In genomic region chr1:66896556-66896955, GRCm38 (mm10) we compare ENCODE assay signal across 8 mouse cellular contexts. TPM values are rescaled to one million over a fixed set of nuclear protein-coding genes. Genes with fewer than 3 reads are reported as not detected.
DNase-seq lines count a peak whose midpoint lies in the region; ATAC-seq and TF ChIP-seq lines count a peak whose summit lies in the region.

No protein-coding gene starts in this region.

- no peaks in the 10 kb centered on the region for H3K79me2 ChIP-seq in myocyte (ENCODE audit: control insufficient read depth, insufficient read depth)

- H3K9ac ChIP-seq in kidney, embryonic 14.5 days (ENCODE audit: low read depth, low read length): no peak overlapping the region
- no peak overlapping the region for H3K9ac ChIP-seq in embryonic facial prominence, embryonic 11.5 days (replicated peaks; ENCODE audit: low read length)
- peak overlapping the region; percentile 35; the same call in 1 of the 2 replicates for H3K9ac ChIP-seq in hindbrain, embryonic 16.5 days (ENCODE audit: low read depth, low read length)

- 48% methylated on average over 5 of the region's 5 CpGs for WGBS in kidney, embryonic 14.5 days
- WGBS in embryonic facial prominence, embryonic 11.5 days: 67% methylated on average over 5 of the region's 5 CpGs
- 37% methylated on average over 5 of the region's 5 CpGs for WGBS in hindbrain, embryonic 16.5 days

- peak overlapping the region; percentile 26; the same call in 1 of the 2 replicates for H3K4me2 ChIP-seq in kidney, embryonic 14.5 days (replicated peaks; ENCODE audit: low read depth, low read length)
- H3K4me2 ChIP-seq in embryonic facial prominence, embryonic 11.5 days (ENCODE audit: low read depth, low read length): no peak overlapping the region
- H3K4me2 ChIP-seq in hindbrain, embryonic 16.5 days (ENCODE audit: low read length): peak overlapping the region; percentile 51
- peak overlapping the region; percentile 70 for H3K4me2 ChIP-seq in myocyte (ENCODE audit: low read depth)

- no peaks in the 10 kb centered on the region for H3K36me3 ChIP-seq in kidney, embryonic 14.5 days (ENCODE audit: control insufficient read depth, insufficient read depth, low read length)
- H3K36me3 ChIP-seq in embryonic facial prominence, embryonic 11.5 days (replicated peaks; ENCODE audit: control insufficient read depth, insufficient read depth, low read depth, low read length): no peaks in the 10 kb centered on the region
- no peaks in the 10 kb centered on the region for H3K36me3 ChIP-seq in hindbrain, embryonic 16.5 days (ENCODE audit: control insufficient read depth, insufficient read depth, low read length)
- H3K36me3 ChIP-seq in myocyte (ENCODE audit: control insufficient read depth, insufficient read depth): no peaks in the 10 kb centered on the region

- no peak overlapping the region for H3K27ac ChIP-seq in kidney, embryonic 14.5 days (ENCODE audit: low read depth, low read length)
- no peak overlapping the region for H3K27ac ChIP-seq in embryonic facial prominence, embryonic 11.5 days (replicated peaks; ENCODE audit: low read depth, low read length)
- H3K27ac ChIP-seq in hindbrain, embryonic 16.5 days (ENCODE audit: low read depth, low read length): peak overlapping the region; percentile 73

- H3K27me3 ChIP-seq in kidney, embryonic 14.5 days (ENCODE audit: control insufficient read depth, insufficient read depth, low read length): no peaks in the 10 kb centered on the region
- no peaks in the 10 kb centered on the region for H3K27me3 ChIP-seq in embryonic facial prominence, embryonic 11.5 days (ENCODE audit: control insufficient read depth, insufficient read depth, low read length)
- H3K27me3 ChIP-seq in hindbrain, embryonic 16.5 days (replicated peaks; ENCODE audit: control insufficient read depth, insufficient read depth, low read length): no peaks in the 10 kb centered on the region
- H3K27me3 ChIP-seq in myocyte (ENCODE audit: control insufficient read depth, insufficient read depth, insufficient read length): no peaks in the 10 kb centered on the region

- no peak overlapping the region; the same call in 1 of the 2 replicates for H3K4me3 ChIP-seq in kidney, embryonic 14.5 days (ENCODE audit: low read length)
- no peak overlapping the region for H3K4me3 ChIP-seq in embryonic facial prominence, embryonic 11.5 days (ENCODE audit: low read depth, low read length)
- no peak overlapping the region; the same call in 1 of the 2 replicates for H3K4me3 ChIP-seq in hindbrain, embryonic 16.5 days (ENCODE audit: low read length)
- no peak overlapping the region for H3K4me3 ChIP-seq in myocyte

- no peak for DNase-seq in kidney, adult 11 months
- DNase-seq in embryonic facial prominence, embryonic 11.5 days (ENCODE audit: low spot score): no peak
- no peak for DNase-seq in thymus, postnatal 25 days
- DNase-seq in liver: no peak
- DNase-seq in urinary bladder, postnatal 36 days (ENCODE audit: low spot score in 2 of 2): no peak

- no peaks in the 10 kb centered on the region for H3K4me1 ChIP-seq in kidney, embryonic 14.5 days (ENCODE audit: control insufficient read depth, insufficient read depth, low read length)
- no peaks in the 10 kb centered on the region for H3K4me1 ChIP-seq in embryonic facial prominence, embryonic 11.5 days (ENCODE audit: control insufficient read depth, insufficient read depth, low read length)
- H3K4me1 ChIP-seq in hindbrain, embryonic 16.5 days (ENCODE audit: control insufficient read depth, insufficient read depth, low read depth, low read length): peaks cover 7% of the 10 kb centered on the region

- ATAC-seq in kidney, embryonic 14.5 days (ENCODE audit: low FRiP score, low TSS enrichment): peak; percentile 18; the same call in 1 of the 2 replicates
- peak; percentile 42; the same call in 1 of the 2 replicates for ATAC-seq in embryonic facial prominence, embryonic 11.5 days (replicated peaks; ENCODE audit: insufficient number of reproducible peaks, low FRiP score, low TSS enrichment, low read depth)
- peak; percentile 34 for ATAC-seq in hindbrain, embryonic 16.5 days

- H3K9me3 ChIP-seq in kidney, embryonic 14.5 days (ENCODE audit: control insufficient read depth, low read length): no peaks in the 10 kb centered on the region
- H3K9me3 ChIP-seq in embryonic facial prominence, embryonic 11.5 days (replicated peaks; ENCODE audit: control insufficient read depth, low read length): no peaks in the 10 kb centered on the region
- no peaks in the 10 kb centered on the region for H3K9me3 ChIP-seq in hindbrain, embryonic 16.5 days (ENCODE audit: control insufficient read depth, low read length)

- H3ac ChIP-seq in myocyte (ENCODE audit: control insufficient read depth, insufficient read length): no peak overlapping the region

- TF ChIP-seq POLR2A in myocyte (IDR thresholded peaks at IDR 0.05; ENCODE audit: insufficient read length, low read depth): no peak

TF ChIP-seq in myocyte, 11 proteins besides CTCF, POLR2A, EP300 and RAD21:
- TF ChIP-seq POLR2AphosphoS2 (IDR thresholded peaks at IDR 0.05; ENCODE audit: insufficient read length, low read depth) (no peak), TCF3 (IDR thresholded peaks at IDR 0.05; ENCODE audit: insufficient read length, low read depth) (no peak), TCF12 (IDR thresholded peaks at IDR 0.05; ENCODE audit: insufficient read depth, poor library complexity, severe bottlenecking) (no peak), REST (IDR thresholded peaks at IDR 0.05; ENCODE audit: insufficient read depth, insufficient read length) (no peak), MYOD1 (IDR thresholded peaks at IDR 0.05; ENCODE audit: control insufficient read depth in 1 of 3, insufficient read length in 2 of 3, low read depth in 2 of 3) (no peak), SRF (IDR thresholded peaks at IDR 0.05; ENCODE audit: control insufficient read depth, insufficient read length, low read depth) (no peak), MYOG (IDR thresholded peaks at IDR 0.05; ENCODE audit: control insufficient read depth in 1 of 3, insufficient read depth in 1 of 3, insufficient read length in 2 of 3, low read depth in 2 of 3) (no peak), CEBPB (IDR thresholded peaks at IDR 0.05; ENCODE audit: insufficient read depth, poor library complexity, severe bottlenecking) (no peak), E2F4 (IDR thresholded peaks at IDR 0.05; ENCODE audit: insufficient read depth) (no peak), MAX (IDR thresholded peaks at IDR 0.05; ENCODE audit: low read depth) (no peak), USF1 (IDR thresholded peaks at IDR 0.05; ENCODE audit: low read depth) (no peak)
TF ChIP-seq in myocyte: peak in this region for 0.

RNA-seq across cellular contexts. Expression of gene Acadl, which starts 33.5 kb away (rescaled TPM):
- polyA plus RNA-seq in kidney, embryonic 14.5 days (2014; fragmentation: Nextera tagmentation; extraction: Ambion mirVana): 70.5 and 98.4 TPM in 2 replicates
- 58.2 TPM in 2 replicates for polyA plus RNA-seq in embryonic facial prominence, embryonic 11.5 days (2014; fragmentation: Nextera tagmentation; extraction: Ambion mirVana)
- 65.8 and 74.9 TPM in 2 replicates for polyA plus RNA-seq in hindbrain, embryonic 16.5 days (2015; fragmentation: Nextera tagmentation; extraction: Ambion mirVana)
- polyA plus RNA-seq in myocyte (2012; fragmentation: generic; extraction: Trizol): 141 TPM

RNA-seq across cellular contexts. Expression of gene Myl1, which starts 48.6 kb away (rescaled TPM):
- 2.8 and 3.2 TPM in 2 replicates for polyA plus RNA-seq in kidney, embryonic 14.5 days (2014; fragmentation: Nextera tagmentation; extraction: Ambion mirVana)
- polyA plus RNA-seq in embryonic facial prominence, embryonic 11.5 days (2014; fragmentation: Nextera tagmentation; extraction: Ambion mirVana): 11.5 and 18.0 TPM in 2 replicates
- polyA plus RNA-seq in hindbrain, embryonic 16.5 days (2015; fragmentation: Nextera tagmentation; extraction: Ambion mirVana): 1.7 and 57.7 TPM in 2 replicates
- 2,129 TPM for polyA plus RNA-seq in myocyte (2012; fragmentation: generic; extraction: Trizol)

Comparison
In these comparisons a context has a peak if more than half of its experiments do, and no peak if none do; other contexts are left out.
1. RNA of gene Myl1, which starts 48.6 kb away (polyA plus RNA-seq): 2,129 TPM in myocyte (single experiment); 11.5 to 18.0 TPM in embryonic facial prominence, embryonic 11.5 days, 2.8 to 3.2 TPM in kidney, embryonic 14.5 days and 1.7 to 57.7 TPM in hindbrain, embryonic 16.5 days; every median in the first group is over 10 times any median in the second.
2. Peak in every context shown above with its lines, with median percentiles within 50 percentile points of each other: ATAC-seq.